Mouse (Mus musculus): ENCODE data around the gene Ftcd. TPM values are rescaled to one million over a fixed set of nuclear protein-coding genes. Genes with fewer than 3 reads are reported as not detected.

Ftcd gene
- polyA plus RNA-seq (2014; fragmentation: Illumina TruSeq; extraction: RNeasy Lipid Tissue Mini Kit (QIAGEN cat#74804); ENCODE audit: low read depth, low replicate concordance): not detected

GRCm38 (mm10) chr10:76575374-76575773 is at the start of gene Ftcd:
Gene Ftcd, plus strand, starts transcription at chr10:76575648.

GRCm38 (mm10) chr10:76531375-76531774 is 44.1 kb upstream of the Ftcd start, which contains the start of gene Lss:
Gene Lss, plus strand, starts transcription at chr10:76531588.

GRCm38 (mm10) chr10:76561972-76562371 is 13.5 kb upstream of the Ftcd start, which contains the start of gene Spatc1l:
Gene Spatc1l, plus strand, starts transcription at chr10:76562272.

GRCm38 (mm10) chr10:76622928-76623680 is 47.7 kb downstream of the Ftcd start, which contains the start of gene Col6a2:
Gene Col6a2, minus strand, starts transcription at chr10:76623630.

Other genes starting within 250 kb of the Ftcd start
- 13.4 TPM for gene Dip2a, start 230.4 kb upstream of the Ftcd start, polyA plus RNA-seq (2014; fragmentation: Illumina TruSeq; extraction: RNeasy Lipid Tissue Mini Kit (QIAGEN cat#74804); ENCODE audit: low read depth, low replicate concordance)
- not detected for gene AC141477.1, start 135.2 kb upstream of the Ftcd start, polyA plus RNA-seq (2014; fragmentation: Illumina TruSeq; extraction: RNeasy Lipid Tissue Mini Kit (QIAGEN cat#74804); ENCODE audit: low read depth, low replicate concordance)
- gene Pcnt, start 132.9 kb upstream of the Ftcd start, polyA plus RNA-seq (2014; fragmentation: Illumina TruSeq; extraction: RNeasy Lipid Tissue Mini Kit (QIAGEN cat#74804); ENCODE audit: low read depth, low replicate concordance): 7.3 TPM
- gene 2610028H24Rik, start 126.6 kb upstream of the Ftcd start, polyA plus RNA-seq (2014; fragmentation: Illumina TruSeq; extraction: RNeasy Lipid Tissue Mini Kit (QIAGEN cat#74804); ENCODE audit: low read depth, low replicate concordance): not detected
- 12.1 TPM for gene Mcm3ap, start 106.7 kb upstream of the Ftcd start, polyA plus RNA-seq (2014; fragmentation: Illumina TruSeq; extraction: RNeasy Lipid Tissue Mini Kit (QIAGEN cat#74804); ENCODE audit: low read depth, low replicate concordance)
- 2.4 TPM for gene Ybey, start 106.5 kb upstream of the Ftcd start, polyA plus RNA-seq (2014; fragmentation: Illumina TruSeq; extraction: RNeasy Lipid Tissue Mini Kit (QIAGEN cat#74804); ENCODE audit: low read depth, low replicate concordance)
- 11.6 TPM for gene Lss, start 44.1 kb upstream of the Ftcd start, polyA plus RNA-seq (2014; fragmentation: Illumina TruSeq; extraction: RNeasy Lipid Tissue Mini Kit (QIAGEN cat#74804); ENCODE audit: low read depth, low replicate concordance)
- gene Spatc1l, start 13.4 kb upstream of the Ftcd start, polyA plus RNA-seq (2014; fragmentation: Illumina TruSeq; extraction: RNeasy Lipid Tissue Mini Kit (QIAGEN cat#74804); ENCODE audit: low read depth, low replicate concordance): not detected
- 2.6 TPM for gene Col6a2, start 48.0 kb downstream of the Ftcd start, polyA plus RNA-seq (2014; fragmentation: Illumina TruSeq; extraction: RNeasy Lipid Tissue Mini Kit (QIAGEN cat#74804); ENCODE audit: low read depth, low replicate concordance)
- 40.3 TPM for gene Col6a1, start 150.5 kb downstream of the Ftcd start, polyA plus RNA-seq (2014; fragmentation: Illumina TruSeq; extraction: RNeasy Lipid Tissue Mini Kit (QIAGEN cat#74804); ENCODE audit: low read depth, low replicate concordance)

Measured in adrenal gland, adult 10 weeks (tissue).